Mouse (Mus musculus) forebrain, embryonic 15.5 days (tissue): Measurements from ENCODE around the gene Ppm1l. TPM values are rescaled to one million over a fixed set of nuclear protein-coding genes. Genes with fewer than 3 reads are reported as not detected.

Source experiments
- ATAC-seq: fragments of 200-750 bp; cut with Nextera tagmentation; replicated peaks from 2 replicates; pipeline ENCODE4 v1.8.0; 2017; ENCODE audit warnings: mild to moderate bottlenecking, moderate TSS enrichment, moderate library complexity
- H3K27ac ChIP-seq: fragments of 300-500 bp; sonication (generic); replicated peaks from 2 replicates; pipeline ENCODE4 v1.5.1; 2015; ENCODE audit warnings: mild to moderate bottlenecking, inconsistent platforms
- H3K27me3 ChIP-seq: fragments of 300-500 bp; sonication (generic); 2 replicates; pipeline ENCODE4 v1.6.1; 2015; ENCODE audit warnings: inconsistent platforms
- H3K36me3 ChIP-seq: fragments of 300-500 bp; sonication (generic); 2 replicates; pipeline ENCODE4 v1.6.1; 2015; ENCODE audit warnings: mild to moderate bottlenecking, inconsistent platforms
- H3K4me1 ChIP-seq: fragments of 300-500 bp; sonication (generic); 2 replicates; pipeline ENCODE4 v1.6.1; 2015; ENCODE audit warnings: inconsistent platforms
- H3K4me2 ChIP-seq: fragments of 300-500 bp; sonication (generic); replicated peaks from 2 replicates; pipeline ENCODE4 v1.6.1; 2015; ENCODE audit warnings: mild to moderate bottlenecking, inconsistent platforms
- H3K4me3 ChIP-seq: fragments of 300-500 bp; sonication (generic); 2 replicates; pipeline ENCODE4 v1.5.1; 2015; ENCODE audit warnings: mild to moderate bottlenecking, inconsistent platforms
- H3K9ac ChIP-seq: fragments of 300-500 bp; sonication (generic); replicated peaks from 2 replicates; pipeline ENCODE4 v1.6.1; 2015; ENCODE audit warnings: mild to moderate bottlenecking, inconsistent platforms
- H3K9me3 ChIP-seq: fragments of 300-500 bp; sonication (generic); 2 replicates; pipeline ENCODE4 v1.6.1; 2016; ENCODE audit warnings: inconsistent platforms
- WGBS: fragments of 180-500 bp; shearing (Covaris S2); methylation state at CpG from one replicate; pipeline ENCODE4 v1.1.7; 2015; ENCODE audit warnings: mixed read lengths; 5-methylcytosine and 5-hydroxymethylcytosine counted together
- polyA plus RNA-seq: library from polyadenylated mRNA; unstranded; fragments of >200 nt; fragmentation: Nextera tagmentation; extraction: Ambion mirVana; gene quantifications from 2 replicates; pipeline ENCODE4 v1.2.1, GENCODE M21; 2015

Ppm1l gene
- polyA plus RNA-seq, 1 experiment from 2014 or later: 26.2 TPM

- no peaks in the 10 kb centered on the region for H3K36me3 ChIP-seq
- no peak overlapping the region for H3K27ac ChIP-seq
- no peak overlapping the region for H3K4me2 ChIP-seq
- peaks cover 36% of the 10 kb centered on the region for H3K4me1 ChIP-seq
- no peak overlapping the region for H3K4me3 ChIP-seq
- H3K9me3 ChIP-seq: no peaks in the 10 kb centered on the region
- WGBS: 94% methylated on average over 4 of the region's 4 CpGs
- H3K9ac ChIP-seq: no peak overlapping the region
- no peak for ATAC-seq
- H3K27me3 ChIP-seq: no peaks in the 10 kb centered on the region
Observed at GRCm38 (mm10) chr3:69465751-69466150, 149.1 kb downstream of the Ppm1l start.

DNA sequence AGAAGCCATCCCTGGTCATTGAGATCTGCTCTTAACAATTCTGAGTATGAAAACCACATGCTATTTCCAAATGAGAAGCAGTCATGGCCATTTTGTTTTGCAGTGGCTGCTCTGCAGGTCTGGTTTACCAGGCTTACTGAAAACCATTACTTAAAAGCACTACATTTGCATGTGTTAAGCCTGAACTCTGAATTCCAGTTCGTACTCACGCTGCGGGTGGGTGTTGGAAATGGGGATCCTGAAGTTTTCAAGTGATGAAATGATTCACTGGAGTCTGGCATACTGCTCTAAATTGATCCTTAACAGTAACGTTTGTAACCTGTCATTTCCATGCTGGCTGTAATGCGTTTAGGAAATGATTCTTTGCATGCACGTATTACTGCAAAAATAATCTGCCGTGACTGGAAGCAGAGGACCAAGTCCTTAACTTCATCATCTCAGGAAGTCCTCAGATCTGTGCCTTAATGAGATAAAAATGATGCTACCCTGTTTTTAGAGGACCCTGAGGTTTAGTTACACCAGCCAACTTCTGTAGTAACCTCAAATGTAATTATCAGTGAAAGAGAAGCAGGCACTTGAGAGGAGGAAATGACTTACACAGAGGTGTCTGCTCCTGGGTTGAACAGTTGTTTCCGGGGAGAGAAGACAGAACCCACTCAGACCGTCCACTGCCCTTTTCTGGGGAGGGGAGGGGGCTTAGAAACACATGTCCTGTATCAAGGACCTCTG lies 151.8 kb downstream of the Ppm1l start:
- H3K27me3 ChIP-seq: no peaks in the 10 kb centered on the region
- H3K4me1 ChIP-seq: peaks cover 36% of the 10 kb centered on the region
- H3K9ac ChIP-seq: no peak overlapping the region
- H3K27ac ChIP-seq: peak overlapping the region; percentile 65; the same call in 1 of the 2 replicates
- no peaks in the 10 kb centered on the region for H3K9me3 ChIP-seq
- no peak overlapping the region for H3K4me2 ChIP-seq
- ATAC-seq: no peak
- H3K4me3 ChIP-seq: no peak overlapping the region
- no peaks in the 10 kb centered on the region for H3K36me3 ChIP-seq
- 43% methylated on average over 9 of the region's 9 CpGs for WGBS

- peaks cover 36% of the 10 kb centered on the region for H3K4me1 ChIP-seq
- H3K4me2 ChIP-seq: no peak overlapping the region
- H3K27ac ChIP-seq: peak overlapping the region; percentile 65
- ATAC-seq: peak; percentile 62
- no peak overlapping the region for H3K4me3 ChIP-seq
- 5% methylated on average over 5 of the region's 6 CpGs for WGBS
- no peak overlapping the region for H3K9ac ChIP-seq
- no peaks in the 10 kb centered on the region for H3K36me3 ChIP-seq
- H3K9me3 ChIP-seq: no peaks in the 10 kb centered on the region
- H3K27me3 ChIP-seq: no peaks in the 10 kb centered on the region
Observed at GRCm38 (mm10) chr3:69469463-69470141, 152.9 kb downstream of the Ppm1l start.

GRCm38 (mm10) chr3:69470142-69470796 lies 153.6 kb downstream of the Ppm1l start:
- Histone ChIP-seq H3K4me3 (no peak overlapping the region), H3K27ac (peak overlapping the region; percentile 65), H3K4me2 (no peak overlapping the region), H3K4me1 (peaks cover 36% of the 10 kb centered on the region), H3K27me3 (no peaks in the 10 kb centered on the region), H3K9ac (no peak overlapping the region), H3K36me3 (no peaks in the 10 kb centered on the region), H3K9me3 (no peaks in the 10 kb centered on the region)
- WGBS: 43% methylated on average over 11 of the region's 11 CpGs
- ATAC-seq: peak; percentile 83

DNA sequence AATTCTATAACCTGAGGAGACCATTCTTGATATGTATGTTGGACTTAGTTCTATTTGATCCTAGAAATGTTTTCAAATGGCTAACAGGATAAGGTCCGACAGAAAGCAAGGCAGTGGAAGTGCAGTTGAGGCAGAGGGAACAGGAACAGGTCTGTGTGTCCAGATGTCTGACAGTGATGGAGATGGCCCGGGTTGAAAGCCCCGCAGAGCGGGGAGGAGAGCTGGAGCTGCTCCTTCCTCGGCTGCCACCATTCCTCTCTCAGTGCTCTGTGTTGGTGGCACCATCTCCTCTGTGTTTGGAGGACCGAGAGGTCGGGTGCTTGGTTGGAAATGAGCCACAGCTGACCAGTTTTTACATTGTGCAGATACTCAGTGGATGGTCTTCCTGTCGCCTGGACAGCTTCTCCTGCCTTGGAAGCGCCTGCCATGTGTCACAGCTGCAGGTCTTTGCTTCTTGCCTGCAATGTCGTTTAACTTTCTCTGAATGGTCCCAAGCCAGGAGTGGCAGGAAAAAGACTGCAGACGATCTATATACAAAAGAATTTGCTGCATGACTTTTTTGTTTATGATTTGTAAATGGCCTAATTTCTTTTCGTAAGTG lies 159.3 kb downstream of the Ppm1l start:
- H3K4me1 ChIP-seq: peaks cover 25% of the 10 kb centered on the region
- ATAC-seq: no peak
- H3K9me3 ChIP-seq: no peaks in the 10 kb centered on the region
- H3K27ac ChIP-seq: no peak overlapping the region
- 59% methylated on average over 12 of the region's 12 CpGs for WGBS
- H3K9ac ChIP-seq: no peak overlapping the region
- no peak overlapping the region for H3K4me2 ChIP-seq
- no peak overlapping the region for H3K4me3 ChIP-seq
- H3K27me3 ChIP-seq: no peaks in the 10 kb centered on the region
- no peaks in the 10 kb centered on the region for H3K36me3 ChIP-seq

DNA sequence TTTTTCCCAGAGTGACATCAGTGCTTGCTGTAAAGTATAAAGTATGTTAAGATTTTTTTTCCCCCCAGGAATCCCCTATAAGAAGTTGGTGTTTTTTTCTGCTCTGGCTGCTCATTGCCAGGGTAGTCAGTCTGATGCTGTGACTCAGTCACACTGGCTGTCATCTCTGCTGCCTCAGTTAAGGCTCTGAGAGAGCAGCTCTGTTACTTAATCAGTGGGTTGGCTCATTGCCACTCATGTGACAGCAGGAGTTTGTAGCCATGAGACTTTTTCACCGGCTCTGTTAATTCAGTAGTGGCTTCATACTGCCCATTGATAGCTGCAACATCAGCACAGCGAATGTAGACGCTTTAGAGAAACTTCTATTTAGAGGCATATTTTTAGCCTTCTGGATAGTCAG lies 163.3 kb downstream of the Ppm1l start:
- Histone ChIP-seq H3K27me3 (no peaks in the 10 kb centered on the region), H3K9ac (no peak overlapping the region), H3K4me2 (no peak overlapping the region), H3K36me3 (no peaks in the 10 kb centered on the region), H3K4me3 (no peak overlapping the region), H3K4me1 (peaks cover 36% of the 10 kb centered on the region), H3K27ac (no peak overlapping the region), H3K9me3 (no peaks in the 10 kb centered on the region)
- 43% methylated on average over 3 of the region's 3 CpGs for WGBS
- ATAC-seq: no peak

GRCm38 (mm10) chr3:69481835-69482234 lies 165.2 kb downstream of the Ppm1l start:
- H3K4me3 ChIP-seq: no peak overlapping the region
- no peak overlapping the region for H3K27ac ChIP-seq
- H3K36me3 ChIP-seq: no peaks in the 10 kb centered on the region
- WGBS: 34% methylated on average over 4 of the region's 4 CpGs
- H3K4me1 ChIP-seq: peaks cover 31% of the 10 kb centered on the region
- H3K4me2 ChIP-seq: no peak overlapping the region
- no peaks in the 10 kb centered on the region for H3K27me3 ChIP-seq
- H3K9ac ChIP-seq: no peak overlapping the region
- no peaks in the 10 kb centered on the region for H3K9me3 ChIP-seq
- peak; percentile 80 for ATAC-seq

- Histone ChIP-seq H3K27ac (no peak overlapping the region), H3K9me3 (no peaks in the 10 kb centered on the region), H3K4me3 (no peak overlapping the region), H3K9ac (no peak overlapping the region), H3K4me2 (no peak overlapping the region), H3K27me3 (no peaks in the 10 kb centered on the region), H3K4me1 (peaks cover 28% of the 10 kb centered on the region), H3K36me3 (no peaks in the 10 kb centered on the region)
- WGBS: 71% methylated on average over 13 of the region's 13 CpGs
- ATAC-seq: peak; percentile 26; the same call in 1 of the 2 replicates
Observed at GRCm38 (mm10) chr3:69484006-69484574, 167.4 kb downstream of the Ppm1l start.

DNA sequence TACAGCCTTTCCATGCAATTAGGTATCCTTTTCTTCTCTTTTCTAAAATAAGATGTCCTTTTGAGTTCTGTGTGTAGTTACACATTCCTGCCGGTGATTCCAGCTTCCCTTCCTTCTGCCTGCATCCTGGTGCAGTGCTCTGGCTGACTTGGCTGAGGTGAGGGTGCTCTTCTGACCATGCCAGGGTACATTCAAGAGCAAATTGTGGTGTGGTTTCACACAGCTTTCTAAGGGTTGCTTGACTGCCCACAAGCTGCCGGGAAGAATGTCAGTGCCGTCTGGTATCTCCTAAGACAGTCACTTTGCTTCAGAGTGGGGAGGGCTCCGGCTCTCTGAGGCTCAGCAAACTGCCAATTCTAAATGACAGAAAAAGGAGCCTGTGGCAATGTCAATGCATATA lies 167.9 kb downstream of the Ppm1l start:
- Histone ChIP-seq H3K4me1 (peaks cover 28% of the 10 kb centered on the region), H3K27me3 (no peaks in the 10 kb centered on the region), H3K9ac (no peak overlapping the region), H3K27ac (0 out of 2 replicates have a peak overlapping the region, but pooled peaks have one; percentile 2), H3K9me3 (no peaks in the 10 kb centered on the region), H3K36me3 (no peaks in the 10 kb centered on the region), H3K4me2 (no peak overlapping the region), H3K4me3 (no peak overlapping the region)
- 67% methylated on average over 4 of the region's 4 CpGs for WGBS
- ATAC-seq: no peak

DNA sequence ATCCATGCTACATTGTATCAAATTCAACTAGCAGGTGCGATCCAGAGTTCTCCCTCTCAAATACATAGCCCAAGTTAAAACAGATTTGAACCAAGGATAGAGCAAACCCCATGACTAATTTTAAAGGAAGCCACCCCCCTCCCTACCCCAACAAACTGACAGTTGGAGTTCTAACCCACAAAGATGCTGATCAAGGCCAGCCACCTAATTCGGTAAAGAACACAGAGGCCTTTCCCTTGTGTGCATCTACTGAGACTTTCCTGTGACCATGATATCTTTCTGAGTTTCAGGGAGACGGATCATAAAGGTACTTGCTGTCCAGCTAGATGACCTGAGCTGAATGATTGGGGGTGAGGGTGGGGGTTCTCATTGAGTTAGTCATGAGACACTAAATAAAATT lies 168.7 kb downstream of the Ppm1l start:
- Histone ChIP-seq H3K9me3 (no peaks in the 10 kb centered on the region), H3K4me1 (peaks cover 23% of the 10 kb centered on the region), H3K27me3 (no peaks in the 10 kb centered on the region), H3K4me2 (no peak overlapping the region), H3K36me3 (no peaks in the 10 kb centered on the region), H3K4me3 (no peak overlapping the region), H3K9ac (no peak overlapping the region), H3K27ac (no peak overlapping the region)
- WGBS: 95% methylated on average over 3 of the region's 3 CpGs
- ATAC-seq: no peak

- Histone ChIP-seq H3K9me3 (no peaks in the 10 kb centered on the region), H3K27me3 (no peaks in the 10 kb centered on the region), H3K4me3 (no peak overlapping the region), H3K4me1 (peaks cover 21% of the 10 kb centered on the region), H3K27ac (no peak overlapping the region), H3K36me3 (no peaks in the 10 kb centered on the region), H3K9ac (no peak overlapping the region), H3K4me2 (no peak overlapping the region)
- ATAC-seq: no peak
- 79% methylated on average over 2 of the region's 2 CpGs for WGBS
Observed at GRCm38 (mm10) chr3:69485756-69486155, 169.1 kb downstream of the Ppm1l start.

- no peaks in the 10 kb centered on the region for H3K27me3 ChIP-seq
- no peak overlapping the region for H3K9ac ChIP-seq
- H3K4me1 ChIP-seq: peaks cover 21% of the 10 kb centered on the region
- no peak for ATAC-seq
- 78% methylated on average over 6 of the region's 6 CpGs for WGBS
- no peak overlapping the region for H3K4me2 ChIP-seq
- no peak overlapping the region for H3K27ac ChIP-seq
- no peaks in the 10 kb centered on the region for H3K9me3 ChIP-seq
- H3K36me3 ChIP-seq: no peaks in the 10 kb centered on the region
- no peak overlapping the region for H3K4me3 ChIP-seq
Observed at GRCm38 (mm10) chr3:69487471-69487870, 170.8 kb downstream of the Ppm1l start.
